Mouse (Mus musculus): ENCODE measurements at regions not wholly inside any gene's neighbourhood (a gene's known extent, or its start where the extent isn't known, plus 50 kb on each side); places are given as distances from the start of the nearest gene placed in this dataset.

- no peak for DNase-seq (ENCODE audit: low spot score in 2 of 2)
These were observed 71.4 kb upstream of the Gypa start for GRCm38 (mm10) chr8:80422190-80422589.

GRCm38 (mm10) chr8:80416121-80416520 lies 77.5 kb upstream of the Gypa start:
- DNase-seq (ENCODE audit: low spot score in 2 of 2), result no peak

- DNase-seq (ENCODE audit: low spot score in 2 of 2), result no peak
These were observed 93.9 kb upstream of the Gypa start for GRCm38 (mm10) chr8:80399594-80400207.

GRCm38 (mm10) chr8:80395010-80395409 lies 98.6 kb upstream of the Gypa start:
- no peak for DNase-seq (ENCODE audit: low spot score in 2 of 2)

- DNase-seq (ENCODE audit: low spot score in 2 of 2), result no peak
These were observed 100.5 kb upstream of the Gypa start for GRCm38 (mm10) chr8:80393111-80393510.

- no peak for DNase-seq (ENCODE audit: low spot score in 2 of 2)
These were observed 124.4 kb upstream of the Gypa start for GRCm38 (mm10) chr8:80369221-80369620.

GRCm38 (mm10) chr8:80364059-80364458 lies 129.5 kb upstream of the Gypa start:
- no peak for DNase-seq (ENCODE audit: low spot score in 2 of 2)

- DNase-seq (ENCODE audit: low spot score in 2 of 2), result no peak
These were observed 150.3 kb upstream of the Gypa start for GRCm38 (mm10) chr8:80343299-80343698.

GRCm38 (mm10) chr8:80337872-80338271 lies 155.7 kb upstream of the Gypa start:
- no peak for DNase-seq (ENCODE audit: low spot score in 2 of 2)

GRCm38 (mm10) chr8:80328676-80329075 lies 164.9 kb upstream of the Gypa start:
- no peak for DNase-seq (ENCODE audit: low spot score in 2 of 2)

- no peak for DNase-seq (ENCODE audit: low spot score in 2 of 2)
These were observed 167.7 kb upstream of the Gypa start for GRCm38 (mm10) chr8:80325859-80326258.

- DNase-seq (ENCODE audit: low spot score in 2 of 2), result peak in 1 of 2 experiments; percentile 11
These were observed 168.4 kb upstream of the Gypa start for GRCm38 (mm10) chr8:80325132-80325531.

GRCm38 (mm10) chr8:80318231-80318870 lies 175.2 kb upstream of the Gypa start:
- no peak for DNase-seq (ENCODE audit: low spot score in 2 of 2)

GRCm38 (mm10) chr8:80315371-80315770 lies 178.2 kb upstream of the Gypa start:
- DNase-seq (ENCODE audit: low spot score in 2 of 2), result peak in 1 of 2 experiments; percentile 8

GRCm38 (mm10) chr8:80314826-80315225 lies 178.8 kb upstream of the Gypa start:
- no peak for DNase-seq (ENCODE audit: low spot score in 2 of 2)

- no peak for DNase-seq (ENCODE audit: low spot score in 2 of 2)
These were observed 179.5 kb upstream of the Gypa start for GRCm38 (mm10) chr8:80313883-80314635.

- DNase-seq (ENCODE audit: low spot score in 2 of 2), result no peak
These were observed 185.8 kb upstream of the Gypa start for GRCm38 (mm10) chr8:80307761-80308160.

- no peak for DNase-seq (ENCODE audit: low spot score in 2 of 2)
These were observed 195.0 kb upstream of the Gypa start for GRCm38 (mm10) chr8:80298596-80298995.

- DNase-seq (ENCODE audit: low spot score in 2 of 2), result no peak
These were observed 203.3 kb upstream of the Gypa start for GRCm38 (mm10) chr8:80290311-80290710.

- DNase-seq (ENCODE audit: low spot score in 2 of 2), result no peak
These were observed 204.3 kb upstream of the Gypa start for GRCm38 (mm10) chr8:80289282-80289681.

- DNase-seq (ENCODE audit: low spot score in 2 of 2), result no peak
These were observed 211.2 kb upstream of the Hhip start for GRCm38 (mm10) chr8:80268910-80269460.

- DNase-seq (ENCODE audit: low spot score in 2 of 2), result no peak
These were observed 207.1 kb upstream of the Hhip start for GRCm38 (mm10) chr8:80264915-80265314.
